Mouse (Mus musculus) bone marrow macrophage, adult 2 months (primary cell): ENCODE results near the gene Slc34a1. TPM values are rescaled to one million over a fixed set of nuclear protein-coding genes. Genes with fewer than 3 reads are reported as not detected.
A peak's percentile ranks its signal among the peaks of the same experiment; 100 is the strongest.

ENCODE experiments used
- H3K27ac ChIP-seq: 2 replicates; pipeline ENCODE4 v1.5.1; 2012; ENCODE audit warnings: low read depth, low read length; ENCODE audit not compliant: insufficient read depth
- H3K4me1 ChIP-seq: 2 replicates; pipeline ENCODE4 v1.6.1; 2012; ENCODE audit warnings: low read length; ENCODE audit not compliant: control insufficient read depth, insufficient read depth
- H3K4me3 ChIP-seq: 2 replicates; pipeline ENCODE4 v1.5.1; 2012; ENCODE audit warnings: mild to moderate bottlenecking, low read length, moderate library complexity; ENCODE audit not compliant: insufficient read depth
- CTCF ChIP-seq: IDR thresholded peaks from 2 replicates; pipeline ENCODE4 v1.5.1; 2012; ENCODE audit warnings: low read depth, mild to moderate bottlenecking, low read length, moderate library complexity
- POLR2A ChIP-seq: IDR thresholded peaks from 2 replicates; pipeline ENCODE4 v1.6.1; 2012; ENCODE audit warnings: mild to moderate bottlenecking, low read depth, low read length, borderline replicate concordance
- polyA plus RNA-seq: library from polyadenylated mRNA; stranded (reverse); fragments of >200 nt; gene quantifications from 2 replicates; pipeline ENCODE4 v1.2.4, GENCODE M21; 2012; ENCODE audit not compliant: missing spikeins, insufficient read depth, insufficient read length

The Slc34a1 gene
- polyA plus RNA-seq, 1 experiment: not detected

DNA sequence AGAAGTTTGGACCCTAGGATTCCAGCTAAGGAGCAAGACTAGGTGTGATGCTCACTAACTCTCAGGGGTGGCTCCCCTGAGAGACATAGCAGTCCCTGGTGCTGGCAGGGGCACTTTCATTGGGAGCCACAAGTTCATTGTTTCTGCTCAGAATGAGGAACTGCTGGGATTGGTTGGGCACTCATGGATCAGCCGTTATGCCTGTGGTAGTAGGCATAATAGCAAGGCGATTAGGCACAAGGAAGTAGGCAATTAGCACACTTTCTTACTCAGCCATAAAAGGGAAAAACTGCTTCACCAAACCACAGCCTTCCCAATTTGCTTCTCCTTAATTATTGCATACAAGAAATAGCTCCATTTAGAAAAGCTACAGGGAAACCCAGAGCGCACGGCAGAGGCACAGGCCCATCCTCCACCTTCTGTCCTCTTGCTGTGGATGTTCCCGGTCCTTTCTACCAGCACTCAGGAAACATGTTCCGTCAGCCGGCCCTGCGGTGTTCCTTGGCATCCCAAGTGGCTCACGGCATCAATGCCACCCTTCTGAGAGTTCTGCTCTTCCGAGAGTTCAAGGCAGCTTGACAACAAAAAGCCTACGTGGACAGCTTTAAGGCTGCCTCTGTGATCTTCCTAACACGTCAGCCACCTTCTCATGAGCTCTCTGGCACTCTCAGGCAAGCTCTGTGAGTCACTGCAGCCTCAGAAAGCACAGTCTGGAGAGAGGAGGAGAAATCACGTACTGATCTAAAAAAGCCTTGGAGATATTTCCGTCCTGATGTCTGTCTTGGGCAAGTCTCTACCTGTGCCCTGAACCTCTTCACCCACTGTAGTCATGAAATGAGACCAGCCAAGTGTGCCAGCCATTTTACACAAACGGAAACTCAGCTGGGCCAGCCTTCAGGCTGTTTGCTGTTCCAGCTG is 6.2 kb downstream of the Slc34a1 start:
- Histone ChIP-seq H3K27ac (no peak overlapping the region), H3K4me3 (no peak overlapping the region), H3K4me1 (peaks cover 23% of the 10 kb centered on the region)
- TF ChIP-seq POLR2A (no peak), CTCF (no peak)

DNA sequence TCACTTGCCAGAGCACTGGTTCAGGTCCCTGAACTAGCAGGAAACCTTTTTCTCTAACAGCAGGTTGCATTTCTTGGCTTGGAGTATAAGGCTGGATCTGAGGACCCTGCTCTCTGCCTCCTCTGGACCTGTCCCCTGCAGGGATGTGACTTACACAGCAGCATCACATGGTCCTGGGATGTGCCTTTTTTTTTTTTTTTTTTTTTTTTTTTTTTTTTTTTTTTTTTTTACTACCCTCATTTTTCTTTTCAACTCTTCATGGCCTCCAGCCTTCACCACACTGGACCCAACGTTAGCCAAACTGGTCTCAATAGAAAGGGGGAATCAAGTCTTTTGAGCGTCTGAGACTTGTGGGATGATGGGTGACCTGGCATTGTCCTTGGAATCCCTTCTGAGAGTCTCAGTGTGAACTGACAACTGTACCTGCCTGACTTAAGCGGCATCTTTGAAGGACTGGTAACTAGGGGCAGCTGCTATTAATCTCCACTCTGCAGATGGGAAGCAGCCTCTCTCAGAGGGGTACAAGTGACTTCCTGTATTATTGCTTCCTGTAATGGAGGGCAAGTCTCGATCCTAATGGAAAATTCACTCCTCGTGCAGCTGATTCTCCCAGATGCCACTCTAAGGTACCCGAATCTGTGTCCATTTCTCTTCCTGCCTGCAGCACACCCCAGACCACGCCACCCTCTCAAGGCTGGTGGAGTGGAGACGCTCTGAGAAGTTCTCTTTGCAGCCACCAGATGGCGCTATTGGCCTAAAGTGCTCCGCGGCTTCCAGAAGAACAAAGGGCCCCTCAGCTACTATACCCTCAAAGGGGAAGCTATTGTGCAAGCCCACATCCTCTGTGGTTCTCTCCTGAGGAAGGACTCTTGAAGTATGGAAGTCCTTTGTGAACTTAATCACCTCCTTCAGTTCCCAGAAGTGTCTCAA is 7.1 kb downstream of the Slc34a1 start:
- H3K4me1 ChIP-seq: peaks cover 23% of the 10 kb centered on the region
- peak overlapping the region; percentile 18 for H3K4me3 ChIP-seq
- TF ChIP-seq POLR2A (no peak), CTCF (peak; percentile 92)
- no peak overlapping the region for H3K27ac ChIP-seq

DNA sequence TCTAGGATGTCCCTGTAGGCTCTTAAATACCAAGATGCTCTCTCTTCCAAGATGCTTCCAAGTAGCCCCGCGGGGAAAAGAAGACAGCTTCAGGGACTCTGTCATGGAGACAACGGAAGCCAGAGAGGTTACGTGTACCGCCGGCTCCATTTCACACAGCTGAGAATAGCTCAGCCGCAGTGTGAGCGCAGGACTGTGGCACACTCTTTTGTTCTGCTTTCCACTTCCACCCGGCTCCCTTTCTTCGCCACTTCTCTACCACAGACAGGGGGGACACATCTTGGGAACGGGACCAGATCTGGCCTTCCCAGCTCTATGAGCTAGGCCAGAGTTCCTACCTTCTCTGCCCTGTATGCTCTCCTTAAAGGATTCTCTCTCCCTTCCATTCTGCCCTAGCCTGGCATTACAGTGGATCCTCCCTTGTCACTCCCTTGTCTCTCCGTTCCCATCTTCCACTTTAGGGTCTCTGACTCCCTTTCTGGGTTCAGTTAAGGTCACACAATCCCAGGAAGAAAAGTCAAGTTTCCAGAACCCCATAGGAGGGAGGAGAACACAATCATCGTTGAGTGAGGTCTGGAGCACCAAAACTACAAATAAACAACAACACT is 7.9 kb downstream of the Slc34a1 start:
- H3K27ac ChIP-seq: no peak overlapping the region
- H3K4me1 ChIP-seq: peaks cover 23% of the 10 kb centered on the region
- TF ChIP-seq POLR2A: no peak
- TF ChIP-seq CTCF: no peak
- H3K4me3 ChIP-seq: peak overlapping the region; percentile 11; the same call in 1 of the 2 replicates

GRCm38 (mm10) chr13:55407341-55407740 is 9.4 kb downstream of the Slc34a1 start:
- no peak for TF ChIP-seq CTCF
- no peak for TF ChIP-seq POLR2A
- peaks cover 23% of the 10 kb centered on the region for H3K4me1 ChIP-seq
- no peak overlapping the region for H3K4me3 ChIP-seq
- H3K27ac ChIP-seq: no peak overlapping the region

GRCm38 (mm10) chr13:55408546-55409120 is 10.6 kb downstream of the Slc34a1 start:
- Histone ChIP-seq H3K4me1 (peaks cover 24% of the 10 kb centered on the region), H3K4me3 (no peak overlapping the region), H3K27ac (no peak overlapping the region)
- no peak for TF ChIP-seq POLR2A
- no peak for TF ChIP-seq CTCF

DNA sequence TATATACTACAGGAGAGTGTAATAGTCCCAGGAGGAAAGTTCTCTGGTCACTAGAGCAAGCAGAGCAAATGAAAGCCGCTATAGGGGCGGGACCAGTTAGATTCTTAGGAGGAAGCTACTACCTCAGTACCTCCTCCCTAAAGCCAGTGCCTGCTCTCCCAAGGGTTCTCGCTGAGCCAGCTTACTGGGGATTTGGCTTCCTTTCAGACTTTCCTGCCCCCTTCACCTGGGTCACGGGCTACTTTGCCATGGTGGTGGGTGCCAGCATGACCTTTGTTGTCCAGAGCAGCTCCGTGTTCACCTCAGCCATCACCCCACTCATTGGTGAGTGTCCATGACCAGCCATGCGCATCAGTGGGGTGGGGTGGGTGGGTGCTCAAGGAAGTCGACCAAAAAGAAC is 13.8 kb downstream of the Slc34a1 start:
- no peak overlapping the region for H3K4me3 ChIP-seq
- TF ChIP-seq POLR2A (no peak), CTCF (no peak)
- H3K4me1 ChIP-seq: 0 out of 2 replicates have a peak, but pooled peaks cover 3% of the 10 kb centered on the region
- H3K27ac ChIP-seq: no peak overlapping the region

DNA sequence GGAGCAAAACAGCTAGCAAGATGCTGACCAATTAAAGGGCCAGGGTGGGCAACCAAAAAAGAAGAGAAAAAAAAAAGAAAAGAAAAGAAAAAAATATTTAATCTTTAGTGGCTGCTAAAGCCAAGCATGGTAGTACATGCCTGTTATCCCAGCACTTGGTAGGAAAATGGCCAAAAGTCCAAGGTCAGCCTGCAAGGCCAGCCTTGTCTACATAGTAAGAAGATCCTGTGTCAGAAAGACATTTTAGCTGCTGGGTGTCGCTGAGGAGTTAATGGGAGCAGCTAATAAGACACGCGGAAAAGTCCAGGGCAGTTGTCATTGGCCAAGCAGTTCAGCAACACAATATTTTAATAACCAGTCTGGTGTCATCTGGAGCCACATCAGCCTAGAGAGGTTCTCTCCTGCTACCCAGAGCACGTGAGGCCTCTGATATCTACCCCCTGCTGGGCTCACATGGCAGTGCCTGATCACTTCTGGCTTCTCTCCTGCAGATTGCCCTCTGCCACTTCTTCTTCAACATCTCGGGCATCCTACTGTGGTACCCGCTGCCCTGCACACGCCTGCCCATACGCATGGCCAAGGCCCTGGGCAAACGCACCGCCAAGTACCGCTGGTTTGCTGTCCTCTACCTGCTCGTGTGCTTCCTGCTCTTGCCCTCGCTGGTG is 14.8 kb downstream of the Slc34a1 start:
- H3K27ac ChIP-seq: no peak overlapping the region
- H3K4me3 ChIP-seq: no peak overlapping the region
- peaks cover 4% of the 10 kb centered on the region; the same call in 1 of the 2 replicates for H3K4me1 ChIP-seq
- TF ChIP-seq CTCF: no peak
- TF ChIP-seq POLR2A: no peak

- TF ChIP-seq POLR2A (no peak), CTCF (no peak)
- no peak overlapping the region for H3K4me3 ChIP-seq
- H3K27ac ChIP-seq: no peak overlapping the region
- H3K4me1 ChIP-seq: peaks cover 6% of the 10 kb centered on the region; the same call in 1 of the 2 replicates
Observed at GRCm38 (mm10) chr13:55413333-55413732, 15.3 kb downstream of the Slc34a1 start.
